Mouse (Mus musculus) urinary bladder, postnatal 4 days (tissue): ENCODE results near the gene Trim56.
A peak's percentile ranks its signal among the peaks of the same experiment; 100 is the strongest.

Source experiments
- DNase-seq, 2 experiments: peaks; one replicate each; pipeline ENCODE4 v3.0.0; 2021 to 2022; ENCODE audit warnings: low spot score in 2 of 2

Trim56 gene

GRCm38 (mm10) chr5:137075726-137076125, 40.3 kb downstream of the Trim56 start:
- DNase-seq = no peak

- peak in 1 of 2 experiments; percentile 47 for DNase-seq
These were observed 41.8 kb downstream of the Trim56 start for GRCm38 (mm10) chr5:137074191-137074651.

- DNase-seq = no peak
These were observed 42.9 kb downstream of the Trim56 start for GRCm38 (mm10) chr5:137073141-137073540.

- peak; percentile 80 to 83 for DNase-seq
These were observed 43.7 kb downstream of the Trim56 start, which contains the start of gene Serpine1 for GRCm38 (mm10) chr5:137072079-137072960. TSS of gene Serpine1 (minus strand) at chr5:137072268.

GRCm38 (mm10) chr5:137070881-137071605, 45.0 kb downstream of the Trim56 start:
- DNase-seq = no peak

GRCm38 (mm10) chr5:137068711-137069110, 47.3 kb downstream of the Trim56 start:
- DNase-seq = no peak

GRCm38 (mm10) chr5:137065923-137066322, 50.1 kb downstream of the Trim56 start:
- no peak for DNase-seq

- DNase-seq = no peak
These were observed 50.6 kb downstream of the Trim56 start for GRCm38 (mm10) chr5:137065454-137065853.

GRCm38 (mm10) chr5:137062601-137063000, 53.4 kb downstream of the Trim56 start:
- no peak for DNase-seq

GRCm38 (mm10) chr5:137061809-137062481, 54.1 kb downstream of the Trim56 start:
- no peak for DNase-seq
